Mouse (Mus musculus) forebrain, embryonic 14.5 days (tissue): ENCODE data around the gene Wdr45b. TPM values are rescaled to one million over a fixed set of nuclear protein-coding genes. Genes with fewer than 3 reads are reported as not detected.
"Not testable (repeated sequence)": the region's sequence is repeated elsewhere in the genome, so short reads cannot be mapped to it uniquely, and the experiment has no call there.

Experiments used
- ATAC-seq: fragments of 200-750 bp; cut with Nextera tagmentation; 2 replicates; pipeline ENCODE4 v1.8.0; 2017; ENCODE audit warnings: mild to moderate bottlenecking, moderate library complexity
- DNase-seq: peaks from one replicate; pipeline ENCODE4 v3.0.0-alpha.2; 2015; ENCODE audit warnings: low spot score
- H3K27ac ChIP-seq: fragments of 300-500 bp; sonication (generic); 2 replicates; pipeline ENCODE4 v1.5.1; 2014; ENCODE audit warnings: low read depth, mild to moderate bottlenecking, control low read depth, low read length, moderate library complexity
- H3K27me3 ChIP-seq: fragments of 300-500 bp; sonication (generic); replicated peaks from 2 replicates; pipeline ENCODE4 v1.6.1; 2014; ENCODE audit warnings: low read length, control low read depth, mixed read lengths; ENCODE audit not compliant: control insufficient read depth, insufficient read depth
- H3K36me3 ChIP-seq: fragments of 300-500 bp; sonication (generic); 2 replicates; pipeline ENCODE4 v1.6.1; 2014; ENCODE audit warnings: low read length, control low read depth; ENCODE audit not compliant: control insufficient read depth, insufficient read depth
- H3K4me1 ChIP-seq: fragments of 300-500 bp; sonication (generic); 2 replicates; pipeline ENCODE4 v1.6.1; 2014; ENCODE audit warnings: antibody characterized with exemption, low read length, control low read depth; ENCODE audit not compliant: control insufficient read depth, insufficient read depth
- H3K4me2 ChIP-seq: fragments of 300-500 bp; sonication (generic); 2 replicates; pipeline ENCODE4 v1.6.1; 2014; ENCODE audit warnings: mild to moderate bottlenecking, control low read depth, low read length
- H3K4me3 ChIP-seq: fragments of 300-500 bp; sonication (generic); 2 replicates; pipeline ENCODE4 v1.5.1; 2014; ENCODE audit warnings: low read depth, low read length, control low read depth
- H3K9ac ChIP-seq: fragments of 300-500 bp; sonication (generic); 2 replicates; pipeline ENCODE4 v1.6.1; 2014; ENCODE audit warnings: mild to moderate bottlenecking, low read length, control low read depth, moderate library complexity
- H3K9me3 ChIP-seq: fragments of 300-500 bp; sonication (generic); replicated peaks from 2 replicates; pipeline ENCODE4 v1.6.1; 2016; ENCODE audit warnings: low read length, control low read depth, mixed read lengths; ENCODE audit not compliant: control insufficient read depth
- WGBS: fragments of 180-500 bp; shearing (Covaris S2); extraction: QIAGEN DNeasy Blood & Tissue Kit; methylation state at CpG from one replicate; pipeline ENCODE4 v1.1.7; 2014; 5-methylcytosine and 5-hydroxymethylcytosine counted together
- polyA plus RNA-seq: library from polyadenylated mRNA; unstranded; fragments of >200 nt; fragmentation: Nextera tagmentation; extraction: Ambion mirVana; gene quantifications from 2 replicates; pipeline ENCODE4 v1.2.1, GENCODE M21; 2014

Gene Wdr45b
- polyA plus RNA-seq, 1 experiment from 2014 or later = 119 TPM

DNA sequence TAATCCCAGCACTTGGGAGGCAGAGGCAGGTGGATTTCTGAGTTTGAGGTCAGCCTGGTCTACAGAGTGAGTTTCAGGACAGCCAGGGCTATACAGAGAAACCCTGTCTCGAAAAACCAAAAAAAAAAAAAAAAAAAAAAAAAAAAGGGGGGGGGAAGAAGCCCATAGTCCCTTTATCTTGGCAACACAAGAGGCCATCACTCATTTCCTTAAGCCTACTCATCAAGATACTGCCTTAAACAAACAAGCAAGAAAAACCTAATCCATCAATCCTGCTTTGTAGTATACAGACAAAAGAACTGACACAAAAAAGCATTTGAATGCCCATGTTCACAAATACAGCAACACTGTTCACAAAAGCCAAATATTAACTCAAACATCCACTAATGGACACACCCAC lies 11.8 kb downstream of the Wdr45b start:
- H3K9ac ChIP-seq, H3K9me3 ChIP-seq, H3K4me3 ChIP-seq, H3K4me1 ChIP-seq, DNase-seq, H3K27ac ChIP-seq, H3K27me3 ChIP-seq, H3K4me2 ChIP-seq, ATAC-seq: not testable (repeated sequence)
- H3K36me3 ChIP-seq = peaks cover 32% of the 10 kb centered on the region
- no CpG with 5 or more reads among the region's 1 CpGs for WGBS

DNA sequence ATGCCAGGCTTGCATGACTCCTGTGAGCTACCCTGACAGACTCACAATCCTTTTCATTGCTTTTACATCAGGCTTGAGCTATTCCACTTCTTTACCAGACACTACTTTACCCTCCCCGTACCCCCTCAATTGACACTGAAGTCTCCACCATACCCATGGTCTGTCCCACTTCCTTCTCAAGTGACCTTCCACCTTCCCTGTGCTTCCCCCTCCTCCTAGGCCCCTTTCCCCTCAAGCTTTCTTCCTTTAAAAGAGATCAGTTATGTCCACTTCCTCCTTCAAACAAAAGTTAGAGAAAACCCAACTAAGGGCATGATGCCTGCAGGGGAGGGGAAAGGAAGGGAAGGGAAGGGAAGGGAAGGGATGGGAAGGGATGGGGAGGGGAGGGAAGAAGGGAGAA lies 14.0 kb downstream of the Wdr45b start:
- peaks cover 35% of the 10 kb centered on the region for H3K36me3 ChIP-seq
- H3K9ac ChIP-seq = no peak overlapping the region
- DNase-seq (no peak), ATAC-seq (no peak)
- no peaks in the 10 kb centered on the region for H3K9me3 ChIP-seq
- no peaks in the 10 kb centered on the region for H3K27me3 ChIP-seq
- WGBS = 96% methylated on average over 1 of the region's 1 CpGs
- H3K4me3 ChIP-seq = no peak overlapping the region
- no peaks in the 10 kb centered on the region for H3K4me1 ChIP-seq
- H3K27ac ChIP-seq = no peak overlapping the region
- H3K4me2 ChIP-seq = no peak overlapping the region

DNA sequence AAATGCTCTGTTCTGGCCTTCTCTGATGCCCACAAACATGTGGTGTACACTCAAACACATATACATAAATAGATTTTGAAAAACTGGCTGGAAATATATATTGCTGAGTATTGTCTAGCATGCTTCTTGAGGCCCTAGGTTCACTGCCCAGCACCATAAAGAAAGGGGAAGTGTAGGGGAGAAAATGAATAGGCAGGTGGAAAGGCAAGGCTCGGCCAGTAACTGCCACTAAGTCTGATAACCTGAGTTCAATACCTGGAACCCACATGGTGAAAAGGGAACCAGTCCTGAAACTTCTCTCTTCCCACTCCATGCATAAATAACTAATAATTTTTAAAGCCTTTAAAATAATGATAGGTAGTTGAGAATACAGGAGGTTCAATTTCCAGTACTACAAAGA lies 14.6 kb downstream of the Wdr45b start:
- no peak overlapping the region for H3K9ac ChIP-seq
- H3K4me1 ChIP-seq = no peaks in the 10 kb centered on the region
- WGBS = 84% methylated on average over 1 of the region's 1 CpGs
- H3K9me3 ChIP-seq = no peaks in the 10 kb centered on the region
- H3K4me2 ChIP-seq = no peak overlapping the region
- H3K27ac ChIP-seq = no peak overlapping the region
- no peak for ATAC-seq
- no peak overlapping the region for H3K4me3 ChIP-seq
- no peak for DNase-seq
- peaks cover 41% of the 10 kb centered on the region for H3K36me3 ChIP-seq
- no peaks in the 10 kb centered on the region for H3K27me3 ChIP-seq

DNA sequence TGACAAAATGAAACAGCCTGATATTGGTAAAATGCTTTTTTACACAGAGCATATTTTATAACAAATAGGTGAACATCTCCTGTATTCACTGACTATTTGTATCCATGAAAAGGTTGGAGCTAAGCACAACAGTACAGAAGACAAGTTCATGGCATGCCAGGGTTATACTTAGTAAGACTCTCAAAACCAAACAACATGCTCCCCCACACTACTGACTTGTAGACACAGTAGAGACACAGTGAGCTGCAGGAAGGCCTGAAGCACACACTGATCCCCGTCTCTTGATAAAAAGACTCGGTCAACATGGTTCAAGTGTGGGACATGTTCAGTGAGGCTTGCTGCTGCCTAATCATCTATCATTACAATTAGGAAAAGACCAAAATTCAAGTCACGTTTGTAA lies 22.6 kb downstream of the Wdr45b start:
- H3K27me3 ChIP-seq = no peaks in the 10 kb centered on the region
- H3K9ac ChIP-seq = no peak overlapping the region
- H3K27ac ChIP-seq = no peak overlapping the region
- H3K36me3 ChIP-seq = peaks cover 81% of the 10 kb centered on the region
- H3K4me3 ChIP-seq = no peak overlapping the region
- ATAC-seq = no peak
- H3K4me1 ChIP-seq = no peaks in the 10 kb centered on the region
- WGBS = 89% methylated on average over 3 of the region's 3 CpGs
- H3K9me3 ChIP-seq = no peaks in the 10 kb centered on the region
- DNase-seq = no peak
- H3K4me2 ChIP-seq = no peak overlapping the region

DNA sequence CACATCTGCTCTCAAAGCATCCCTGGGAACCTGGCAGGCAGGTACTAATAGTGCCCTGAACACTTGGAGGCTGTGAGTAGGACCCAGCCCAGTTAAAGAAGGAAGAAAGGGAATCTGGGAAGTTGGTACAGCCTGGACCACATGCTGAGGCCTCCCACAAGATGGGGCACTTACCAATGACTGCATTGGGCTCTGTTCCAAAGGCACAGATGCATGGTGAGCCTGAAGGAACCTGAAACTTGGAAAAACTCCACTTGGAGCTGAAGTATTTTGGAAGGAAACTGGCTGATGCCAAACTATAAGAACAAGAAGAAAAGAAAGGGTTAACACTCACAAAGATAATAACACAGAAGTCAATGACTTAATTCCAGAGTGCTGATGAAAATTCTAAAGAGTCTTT lies 25.6 kb downstream of the Wdr45b start:
- DNase-seq (peak; percentile 22), ATAC-seq (no peak)
- Histone ChIP-seq H3K36me3 (peaks cover 62% of the 10 kb centered on the region), H3K27ac (no peak overlapping the region), H3K9me3 (no peaks in the 10 kb centered on the region), H3K9ac (no peak overlapping the region), H3K4me3 (no peak overlapping the region), H3K4me2 (no peak overlapping the region), H3K4me1 (no peaks in the 10 kb centered on the region), H3K27me3 (no peaks in the 10 kb centered on the region)

DNA sequence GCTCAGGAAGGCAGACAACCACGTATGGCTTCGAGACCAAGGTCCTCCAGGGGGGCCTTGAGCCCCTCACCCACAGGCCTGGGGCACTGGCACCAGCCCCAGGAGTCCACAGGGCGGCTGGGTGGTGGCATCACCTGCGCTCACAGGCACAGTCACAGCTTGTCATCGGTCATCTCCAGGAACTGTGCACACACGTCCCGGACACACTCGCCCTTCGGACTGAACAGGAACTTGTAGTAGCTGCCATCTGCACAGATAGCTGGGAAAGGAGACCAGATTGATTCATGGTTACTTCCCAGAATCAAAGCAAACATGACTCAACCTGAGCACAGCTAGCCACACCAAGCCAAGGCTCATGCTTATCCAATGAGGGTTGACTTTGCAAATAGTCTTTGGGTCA lies 26.0 kb downstream of the Wdr45b start:
- no peak for ATAC-seq
- H3K27me3 ChIP-seq = no peaks in the 10 kb centered on the region
- no peaks in the 10 kb centered on the region for H3K4me1 ChIP-seq
- no peak for DNase-seq
- peaks cover 60% of the 10 kb centered on the region for H3K36me3 ChIP-seq
- no peak overlapping the region for H3K4me3 ChIP-seq
- WGBS = 96% methylated on average over 9 of the region's 9 CpGs
- no peak overlapping the region for H3K9ac ChIP-seq
- H3K27ac ChIP-seq = no peak overlapping the region
- H3K9me3 ChIP-seq = no peaks in the 10 kb centered on the region
- no peak overlapping the region for H3K4me2 ChIP-seq

DNA sequence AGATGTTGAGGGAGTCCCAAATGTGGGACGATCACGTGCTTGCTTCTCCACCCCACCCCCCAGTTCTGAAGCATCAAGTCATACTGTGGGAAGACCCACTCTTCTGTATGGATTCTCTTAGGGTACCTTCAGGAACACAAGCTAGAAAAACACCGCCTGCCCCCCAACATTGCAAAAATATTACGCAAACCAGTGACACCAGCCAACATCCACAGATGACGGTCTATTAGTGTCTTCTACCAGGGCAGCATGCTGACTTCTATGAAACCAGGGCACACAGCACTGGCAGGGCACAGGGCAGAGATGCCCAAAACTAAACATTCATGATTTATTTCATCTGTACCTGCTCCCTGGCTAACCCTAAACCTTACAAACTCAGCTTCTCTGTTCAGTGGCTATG lies 27.6 kb downstream of the Wdr45b start:
- Histone ChIP-seq H3K9me3 (no peaks in the 10 kb centered on the region), H3K4me1 (no peaks in the 10 kb centered on the region), H3K4me2 (no peak overlapping the region), H3K4me3 (no peak overlapping the region), H3K9ac (no peak overlapping the region), H3K27ac (no peak overlapping the region), H3K27me3 (no peaks in the 10 kb centered on the region), H3K36me3 (peaks cover 48% of the 10 kb centered on the region)
- WGBS = 99% methylated on average over 5 of the region's 5 CpGs
- ATAC-seq (no peak), DNase-seq (no peak)

DNA sequence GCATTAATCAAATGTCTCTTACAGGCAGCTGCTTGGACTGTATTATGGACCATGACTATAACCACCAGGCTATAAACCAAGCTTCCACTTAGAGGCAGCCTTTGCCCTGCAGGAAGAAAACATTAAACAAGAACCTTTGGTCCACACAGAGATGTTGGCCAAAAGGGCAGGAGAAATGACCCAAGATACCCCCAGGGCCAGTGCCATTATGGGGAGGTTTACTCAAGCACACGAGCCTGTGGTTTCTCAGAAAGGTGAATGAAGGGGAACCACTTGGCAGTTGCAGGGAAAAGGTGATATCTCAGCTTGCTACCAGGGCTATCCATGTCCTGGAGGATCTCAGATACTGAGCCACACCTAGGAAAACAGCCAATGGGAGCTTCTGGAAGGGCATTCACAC lies 28.2 kb downstream of the Wdr45b start:
- H3K36me3 ChIP-seq = peaks cover 42% of the 10 kb centered on the region
- no peak for DNase-seq

DNA sequence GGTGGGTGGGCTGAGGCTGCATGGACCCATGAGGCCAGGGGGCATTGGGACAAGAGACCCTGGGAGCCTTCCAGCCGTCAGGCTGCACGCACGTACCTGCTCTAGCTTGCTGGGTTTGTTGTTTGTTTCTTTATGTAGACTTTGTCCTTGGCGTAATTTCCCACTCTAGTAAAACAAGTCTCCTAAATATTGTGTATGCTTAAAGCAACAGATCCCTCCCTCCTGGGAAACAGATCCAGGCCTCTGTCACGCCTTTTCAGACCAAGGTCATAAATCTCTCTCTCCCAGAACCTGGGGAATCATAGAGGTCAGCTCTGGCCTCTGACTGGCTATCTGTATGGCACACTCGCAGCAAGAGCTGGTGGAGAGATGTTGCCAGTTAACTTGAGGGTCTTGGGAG lies 46.5 kb downstream of the Wdr45b start:
- not testable (repeated sequence) for H3K9ac ChIP-seq, ATAC-seq, H3K27ac ChIP-seq, H3K4me2 ChIP-seq, DNase-seq, H3K4me3 ChIP-seq, H3K27me3 ChIP-seq, H3K4me1 ChIP-seq, H3K9me3 ChIP-seq
- WGBS = 94% methylated on average over 6 of the region's 6 CpGs
- peaks cover 71% of the 10 kb centered on the region for H3K36me3 ChIP-seq

More for the DNA sequence above, 28.2 kb downstream of the Wdr45b start:
- Histone ChIP-seq H3K4me2 (no peak overlapping the region), H3K27ac (no peak overlapping the region), H3K4me3 (no peak overlapping the region), H3K9ac (no peak overlapping the region), H3K9me3 (no peaks in the 10 kb centered on the region), H3K27me3 (no peaks in the 10 kb centered on the region), H3K4me1 (no peaks in the 10 kb centered on the region)
- no peak for ATAC-seq
- 70% methylated on average over 1 of the region's 1 CpGs for WGBS
